Mouse (Mus musculus) heart, adult 9 months (tissue): ENCODE data around the gene Tenm2.

ENCODE experiments used
- DNase-seq, 2 experiments: peaks; one replicate each; pipeline ENCODE4 v3.0.0; 2022; ENCODE audit warnings: low spot score in 2 of 2

The Tenm2 gene

DNA sequence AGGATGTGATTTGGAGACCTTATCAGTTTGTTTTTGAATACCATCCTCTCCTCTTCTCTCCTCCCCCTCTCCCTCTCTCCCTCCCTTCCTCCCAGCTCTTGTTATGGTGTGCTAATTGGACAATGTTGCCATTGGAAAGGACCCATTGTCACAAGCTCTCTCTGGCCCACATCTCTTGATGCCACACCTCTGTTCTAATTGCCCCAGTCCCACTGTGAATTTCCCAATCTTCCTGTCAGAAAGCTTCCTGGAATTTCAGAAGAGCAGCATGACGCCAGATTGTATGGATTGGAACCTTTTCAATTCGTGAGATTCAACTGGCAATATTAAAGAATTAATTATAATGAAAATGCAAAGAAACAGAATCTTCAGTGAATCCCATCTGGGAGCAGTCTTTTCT, 128.7 kb downstream of the Tenm2 start:
- DNase-seq, result no peak

DNA sequence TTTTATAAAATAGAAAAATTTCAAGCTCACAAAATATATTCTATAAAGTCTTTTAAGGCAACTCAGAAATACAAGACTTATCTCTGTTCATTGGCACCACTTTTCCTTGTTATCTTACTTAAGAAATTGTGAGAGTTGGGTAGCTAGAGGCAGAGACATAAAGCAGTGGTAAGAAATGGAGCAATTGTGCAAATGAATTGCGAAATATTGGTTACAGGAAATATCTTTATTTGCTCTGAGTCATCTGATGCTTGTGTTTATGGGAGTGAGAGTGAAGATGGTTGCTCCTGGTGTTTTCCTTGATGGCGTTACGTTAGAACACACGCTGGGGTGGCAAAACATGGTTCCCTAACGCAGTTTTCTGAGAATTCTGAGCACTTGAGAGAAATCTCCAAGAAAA, 156.4 kb downstream of the Tenm2 start:
- no peak for DNase-seq

DNA sequence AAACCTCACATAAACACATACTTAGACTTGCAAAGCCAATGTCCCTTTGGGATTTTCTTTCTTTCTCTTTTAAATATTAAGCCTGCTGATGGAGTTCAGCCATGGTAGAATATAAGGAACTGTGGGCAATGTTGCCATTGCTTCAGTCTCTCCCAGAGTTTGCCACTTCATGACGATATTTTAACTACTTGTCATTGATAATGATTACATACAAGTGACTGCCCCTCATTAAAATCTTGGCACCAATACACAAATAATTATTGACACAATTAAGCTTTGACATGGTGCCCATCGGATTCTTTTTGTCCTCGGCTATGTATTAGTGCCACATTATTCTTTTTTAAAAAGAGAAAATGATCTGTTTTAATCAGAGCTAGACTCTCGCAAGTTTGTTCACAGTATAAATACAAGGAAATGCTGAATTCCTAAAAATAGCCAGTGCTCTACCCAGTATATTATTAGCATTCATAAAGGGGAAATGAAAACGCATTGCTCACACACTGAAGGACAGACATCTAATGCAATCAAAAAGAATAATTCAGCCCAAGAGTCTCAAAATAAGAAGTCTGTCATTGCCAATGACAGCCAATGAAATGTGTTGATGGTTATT, 158.7 kb downstream of the Tenm2 start:
- DNase-seq, result peak in 1 of 2 experiments; percentile 2

DNA sequence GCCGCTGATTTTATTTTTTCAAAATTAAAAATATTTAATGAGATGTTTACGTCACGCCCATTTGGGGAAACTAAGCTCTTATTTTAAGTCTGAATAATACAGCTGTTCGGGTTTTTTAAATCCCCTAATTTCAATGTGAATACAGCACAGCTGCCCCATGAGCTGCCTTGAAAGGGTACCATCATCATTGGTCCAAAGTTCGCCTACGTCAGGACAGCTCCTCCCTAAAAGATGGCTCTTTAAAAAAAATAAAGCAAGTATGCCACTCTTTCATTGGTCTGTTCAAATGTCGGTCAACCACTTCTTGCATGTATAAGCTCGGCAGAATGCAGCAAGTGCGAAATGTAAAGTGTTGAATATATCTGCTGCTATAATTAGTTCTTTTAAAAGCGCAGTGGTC, 160.4 kb downstream of the Tenm2 start:
- DNase-seq, result no peak

GRCm38 (mm10) chr11:37065459-37065858, 170.3 kb downstream of the Tenm2 start:
- no peak for DNase-seq

DNA sequence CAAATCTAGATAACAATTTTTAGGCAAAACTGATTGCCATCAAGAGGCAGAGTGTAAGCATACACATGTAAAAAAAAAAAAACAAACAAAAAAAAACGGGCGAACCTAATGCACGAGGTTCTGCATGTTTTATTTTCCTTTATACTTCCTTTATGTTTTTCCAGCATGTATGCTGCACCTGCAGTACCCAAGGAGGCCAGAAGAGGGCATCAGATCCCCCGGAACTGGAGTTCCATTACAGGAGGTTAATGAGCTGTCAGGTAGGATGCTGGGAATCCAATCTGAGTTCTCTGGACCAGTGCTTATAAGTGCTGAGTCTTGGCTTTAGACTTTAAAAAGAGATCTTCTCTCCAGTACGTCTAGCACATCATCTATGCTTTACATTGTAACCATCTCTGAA, 189.1 kb downstream of the Tenm2 start:
- no peak for DNase-seq

GRCm38 (mm10) chr11:37041259-37041658, 194.5 kb downstream of the Tenm2 start:
- DNase-seq, result no peak

- no peak for DNase-seq
Measured at GRCm38 (mm10) chr11:37039283-37039682, 196.5 kb downstream of the Tenm2 start.

- DNase-seq, result no peak
Measured at GRCm38 (mm10) chr11:37031305-37032055, 204.3 kb downstream of the Tenm2 start.

DNA sequence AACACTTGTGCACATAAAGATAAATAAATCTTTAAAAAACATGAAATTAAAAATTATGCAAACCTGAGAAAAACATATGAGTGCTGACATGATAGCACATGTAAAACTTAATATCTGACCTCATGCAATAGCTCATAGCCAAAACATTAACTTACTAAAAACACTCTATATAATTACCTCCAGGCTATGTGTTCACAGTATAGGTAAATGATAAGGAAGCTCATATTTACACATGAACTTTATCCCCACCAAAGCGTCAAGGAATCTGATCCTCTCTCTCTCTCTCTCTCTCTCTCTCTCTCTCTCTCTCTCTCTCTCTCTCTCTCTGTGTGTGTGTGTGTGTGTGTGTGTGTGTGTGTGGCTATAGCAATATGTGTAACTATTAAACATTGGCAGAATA, 223.9 kb downstream of the Tenm2 start:
- no peak for DNase-seq

GRCm38 (mm10) chr11:37009243-37009642, 226.5 kb downstream of the Tenm2 start:
- DNase-seq, result no peak

DNA sequence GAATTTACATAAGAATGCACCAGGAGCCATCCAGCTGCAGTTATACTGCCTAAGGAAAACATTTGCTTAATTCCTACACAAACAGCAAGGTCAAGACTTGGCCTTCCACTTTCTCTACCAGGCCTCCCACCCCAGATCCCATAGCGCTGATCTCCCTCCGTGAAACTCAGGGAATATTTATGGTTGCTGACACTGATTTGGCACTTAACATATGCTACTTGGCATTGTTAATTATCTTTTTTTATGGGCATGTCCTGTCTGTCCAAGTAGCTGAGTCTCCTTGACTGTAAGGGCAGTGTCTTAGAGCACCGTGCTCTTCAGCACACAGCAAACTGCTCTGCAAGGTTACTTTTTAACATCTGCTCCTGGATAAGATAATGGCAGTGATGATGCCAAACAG, 238.1 kb downstream of the Tenm2 start:
- no peak for DNase-seq

DNA sequence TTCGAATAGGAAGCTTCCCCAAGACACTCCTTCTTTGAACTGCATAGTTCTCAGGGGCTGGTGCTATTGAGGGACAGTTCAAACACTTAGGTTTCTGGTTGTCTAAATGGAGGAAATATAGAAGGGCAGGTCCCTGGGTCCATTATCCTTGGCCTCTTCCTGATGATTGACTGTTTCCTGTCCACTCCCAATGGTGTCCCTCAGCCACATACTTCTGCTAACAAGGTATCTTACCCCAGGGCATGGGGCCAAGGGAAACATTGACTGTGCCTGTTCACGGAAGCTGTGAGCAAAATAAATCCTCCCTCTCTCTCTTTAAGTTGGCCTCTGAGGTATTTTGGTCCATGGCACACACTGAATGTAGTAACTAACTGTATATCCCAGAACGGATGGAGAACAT, 244.9 kb downstream of the Tenm2 start:
- DNase-seq, result no peak

- DNase-seq, result no peak
Measured at GRCm38 (mm10) chr11:36988776-36989565, 246.8 kb downstream of the Tenm2 start.

DNA sequence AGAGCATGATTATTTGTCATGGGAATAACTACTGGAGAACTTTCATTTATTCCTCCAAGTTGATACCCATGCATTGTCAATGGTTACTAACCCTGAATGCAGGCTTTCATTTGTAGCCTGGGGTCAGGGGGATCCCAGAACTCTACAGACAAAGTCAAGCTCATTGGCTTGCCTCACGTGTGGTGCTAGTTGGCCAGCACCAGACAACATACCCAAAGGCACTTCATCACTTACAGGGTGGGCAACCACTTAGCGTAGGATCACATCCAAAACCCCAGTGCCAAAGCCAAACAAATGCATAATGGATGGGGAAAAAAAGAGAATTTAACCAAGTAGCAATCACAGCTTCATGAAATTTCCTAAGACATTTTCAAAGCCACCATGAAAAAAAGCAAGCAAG, 261.6 kb downstream of the Tenm2 start:
- DNase-seq, result no peak

DNA sequence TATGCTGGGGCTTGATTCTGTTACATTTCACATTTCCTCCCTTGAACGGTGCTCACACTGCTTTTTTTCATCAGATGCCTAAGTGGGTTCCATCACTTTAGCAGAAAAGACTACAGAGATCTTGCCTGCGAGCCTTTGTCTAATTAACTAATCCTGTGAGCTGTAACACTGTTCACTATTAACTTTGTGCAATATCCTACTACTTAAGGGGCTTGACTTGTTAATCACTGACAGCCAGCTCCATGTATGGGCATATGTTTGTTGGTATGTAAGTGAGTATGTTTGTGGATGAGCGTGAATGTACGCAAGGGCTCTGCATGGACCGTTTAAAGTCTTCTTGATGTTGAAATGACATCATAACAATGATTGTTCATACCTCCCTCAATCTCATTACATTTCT, 277.7 kb downstream of the Tenm2 start:
- no peak for DNase-seq

DNA sequence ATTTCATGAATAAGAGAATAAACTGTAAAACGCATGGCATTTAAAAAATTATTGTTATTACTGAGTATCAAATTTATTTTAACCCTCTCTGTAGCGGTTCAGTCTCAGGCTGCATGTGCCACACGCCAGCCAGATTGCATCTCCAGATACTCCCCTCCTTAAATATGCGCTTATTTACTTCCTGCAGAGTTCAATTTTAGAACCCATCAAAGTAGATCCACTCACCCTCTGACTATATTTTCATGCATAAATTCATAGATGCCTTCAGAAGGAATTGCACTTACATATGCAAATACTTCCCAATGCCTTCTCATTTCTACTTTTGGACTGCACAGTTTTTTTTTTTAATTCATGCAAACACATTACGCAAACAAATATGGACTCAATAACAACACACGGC, 294.3 kb downstream of the Tenm2 start:
- DNase-seq, result no peak

- DNase-seq, result no peak
Measured at GRCm38 (mm10) chr11:36940557-36941110, 295.1 kb downstream of the Tenm2 start.

GRCm38 (mm10) chr11:36929817-36930216, 305.9 kb downstream of the Tenm2 start:
- DNase-seq, result no peak

DNA sequence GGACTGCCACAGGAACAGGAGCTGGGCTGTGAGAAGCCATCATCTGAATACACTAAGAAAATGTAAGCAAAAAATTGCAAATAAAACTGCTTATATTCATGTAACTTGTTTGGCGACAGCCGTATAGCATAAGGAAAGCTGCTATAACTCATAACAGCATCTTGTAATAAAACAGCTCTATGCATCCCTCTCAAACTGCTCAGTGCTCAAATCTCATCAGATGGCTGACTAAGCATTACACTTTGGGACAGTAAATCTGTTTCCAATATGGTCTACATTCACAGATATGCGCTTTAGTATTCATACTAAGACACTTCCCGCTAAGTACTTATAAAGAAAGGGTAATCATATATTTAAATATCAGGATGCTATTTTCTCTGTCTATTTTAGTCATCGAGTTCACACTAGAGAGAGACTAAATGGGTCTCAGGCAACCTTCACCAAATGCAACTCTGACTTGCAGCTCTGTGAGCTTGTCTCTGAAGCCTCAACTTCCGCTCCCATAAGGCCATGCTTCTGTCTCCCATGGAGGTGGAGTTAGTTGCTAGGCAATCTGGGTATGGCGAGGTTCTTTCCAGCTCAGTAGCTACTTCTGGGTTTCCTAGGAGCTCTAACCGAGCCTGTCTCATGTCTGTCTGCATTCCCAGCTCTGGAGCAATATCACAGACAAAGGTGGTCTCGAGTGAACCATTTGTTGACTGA, 308.9 kb downstream of the Tenm2 start:
- DNase-seq, result no peak

DNA sequence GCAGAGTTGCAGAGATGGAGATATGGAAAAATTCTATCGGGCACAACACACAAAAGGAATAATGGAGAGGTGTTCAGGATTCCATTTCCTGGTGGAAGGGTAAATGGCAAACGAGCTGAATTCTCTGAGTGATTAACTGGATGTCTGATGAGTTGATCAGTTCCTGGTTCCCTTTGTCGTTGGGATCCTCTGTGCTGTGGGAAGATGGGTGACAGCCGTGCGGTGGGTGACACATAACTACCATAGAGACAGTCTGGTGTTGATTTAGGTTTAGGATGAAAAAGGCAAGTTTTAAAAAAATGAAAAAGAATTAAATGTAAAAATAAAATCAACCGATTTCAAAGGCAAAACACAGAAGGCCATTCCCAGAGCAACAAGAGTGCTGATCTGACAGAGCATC, 316.5 kb downstream of the Tenm2 start:
- DNase-seq, result no peak

- no peak for DNase-seq
Measured at GRCm38 (mm10) chr11:36911406-36911805, 324.4 kb downstream of the Tenm2 start.
